Mouse (Mus musculus) natural killer cell, adult 2 months (primary cell): ENCODE results near the gene Fto.

Source experiments
- DNase-seq, 2 experiments: peaks; one replicate each; pipeline ENCODE4 v3.0.0; 2022; ENCODE audit warnings: low spot score in 2 of 2

The Fto gene

DNA sequence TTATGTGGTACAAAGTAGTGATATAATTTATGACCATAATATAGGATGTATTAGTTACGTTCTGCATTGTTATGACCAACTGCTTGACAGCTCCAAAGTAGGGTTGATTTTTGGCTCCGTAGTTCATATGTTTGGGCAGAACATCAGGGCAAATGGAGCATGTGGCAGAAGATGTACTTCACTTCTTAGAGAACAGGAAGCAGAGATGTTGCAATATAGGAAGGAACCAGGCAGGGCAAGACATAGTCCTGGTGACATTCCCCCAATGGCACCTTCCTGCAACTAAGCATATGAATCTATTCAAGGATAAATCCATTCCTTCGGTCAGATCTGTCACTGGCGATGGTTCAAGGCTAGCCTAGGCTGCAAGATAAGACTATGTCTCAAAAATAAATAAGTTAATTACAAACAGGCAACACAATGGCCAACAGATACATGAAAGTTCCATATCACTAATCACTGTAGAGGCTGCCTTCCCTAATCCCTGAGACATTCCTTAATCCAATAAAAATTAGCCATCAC, 44.2 kb downstream of the Fto start:
- no peak for DNase-seq

GRCm38 (mm10) chr8:91358016-91358415, 44.7 kb downstream of the Fto start:
- no peak for DNase-seq

GRCm38 (mm10) chr8:91359511-91359910, 46.2 kb downstream of the Fto start:
- no peak for DNase-seq

- DNase-seq: no peak
Measured at GRCm38 (mm10) chr8:91360644-91361357, 47.5 kb downstream of the Fto start.

DNA sequence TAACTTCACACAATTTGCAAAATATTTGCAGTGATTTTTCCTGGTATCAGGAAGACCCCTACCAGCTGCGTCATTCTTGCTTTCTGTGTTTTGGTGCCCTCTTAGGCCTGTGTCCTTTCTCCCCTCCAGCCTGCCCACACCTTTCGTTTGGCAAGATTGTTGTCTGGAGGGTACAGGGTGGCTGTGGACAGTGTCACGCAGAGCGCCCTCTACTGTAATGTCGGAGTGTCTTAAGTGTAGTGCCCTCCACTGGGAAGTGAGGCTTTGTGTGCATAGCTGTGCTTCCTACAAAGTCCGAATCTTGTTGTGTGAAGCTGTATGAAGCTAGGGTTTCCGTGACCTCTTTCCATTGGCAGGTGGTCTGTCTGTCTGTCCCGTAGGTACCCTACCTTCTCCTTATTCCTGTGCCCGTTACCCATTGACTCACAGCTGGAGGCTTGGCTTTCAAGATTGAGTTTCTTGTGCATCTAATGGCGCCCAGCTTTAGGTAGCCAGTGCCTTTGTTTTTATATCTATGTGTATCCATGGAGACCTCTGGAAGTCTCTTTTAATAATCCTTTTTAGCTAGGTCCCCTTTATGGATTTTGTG, 50.0 kb downstream of the Fto start:
- no peak for DNase-seq

- DNase-seq: no peak
Measured at GRCm38 (mm10) chr8:91364216-91364615, 50.9 kb downstream of the Fto start.

DNA sequence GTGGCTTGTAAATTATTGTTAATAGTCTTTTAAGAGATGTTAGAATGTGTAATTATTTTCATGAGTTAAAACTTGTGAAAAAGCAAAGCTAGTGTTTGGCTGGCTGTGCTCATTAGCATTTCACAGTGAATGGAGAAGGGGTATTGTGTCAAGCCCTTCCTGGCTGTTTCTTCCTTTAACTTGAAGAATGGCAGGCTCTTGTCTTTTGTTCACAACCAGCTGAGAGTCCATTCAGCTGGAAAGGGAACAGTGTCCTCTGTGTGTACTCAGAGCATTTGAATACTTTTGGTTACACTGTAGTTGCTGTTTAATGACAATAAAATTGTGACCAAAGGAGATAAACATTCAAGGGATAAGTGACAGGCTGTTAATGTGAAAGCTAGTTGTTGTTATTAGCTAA, 52.5 kb downstream of the Fto start:
- no peak for DNase-seq

- DNase-seq: no peak
Measured at GRCm38 (mm10) chr8:91370899-91371298, 57.6 kb downstream of the Fto start.

DNA sequence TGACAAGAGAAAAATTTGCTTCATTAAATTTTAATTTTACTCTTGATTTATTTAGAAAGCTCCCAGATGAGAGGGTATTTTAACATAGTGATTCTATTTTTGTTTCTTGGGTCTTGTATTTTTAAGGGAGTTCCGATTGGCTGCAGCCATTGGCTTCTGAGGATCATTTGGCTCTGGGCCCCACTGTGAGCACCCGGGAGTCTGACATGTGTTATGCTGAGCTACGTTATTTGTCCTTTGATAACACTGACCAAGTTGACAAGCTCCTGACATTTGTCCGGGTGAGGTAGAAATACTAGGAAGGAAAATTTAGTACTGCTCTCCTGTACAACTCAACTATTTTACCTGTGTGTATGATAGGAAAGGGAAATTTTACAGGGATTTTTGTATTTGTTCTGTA, 58.7 kb downstream of the Fto start:
- no peak for DNase-seq

DNA sequence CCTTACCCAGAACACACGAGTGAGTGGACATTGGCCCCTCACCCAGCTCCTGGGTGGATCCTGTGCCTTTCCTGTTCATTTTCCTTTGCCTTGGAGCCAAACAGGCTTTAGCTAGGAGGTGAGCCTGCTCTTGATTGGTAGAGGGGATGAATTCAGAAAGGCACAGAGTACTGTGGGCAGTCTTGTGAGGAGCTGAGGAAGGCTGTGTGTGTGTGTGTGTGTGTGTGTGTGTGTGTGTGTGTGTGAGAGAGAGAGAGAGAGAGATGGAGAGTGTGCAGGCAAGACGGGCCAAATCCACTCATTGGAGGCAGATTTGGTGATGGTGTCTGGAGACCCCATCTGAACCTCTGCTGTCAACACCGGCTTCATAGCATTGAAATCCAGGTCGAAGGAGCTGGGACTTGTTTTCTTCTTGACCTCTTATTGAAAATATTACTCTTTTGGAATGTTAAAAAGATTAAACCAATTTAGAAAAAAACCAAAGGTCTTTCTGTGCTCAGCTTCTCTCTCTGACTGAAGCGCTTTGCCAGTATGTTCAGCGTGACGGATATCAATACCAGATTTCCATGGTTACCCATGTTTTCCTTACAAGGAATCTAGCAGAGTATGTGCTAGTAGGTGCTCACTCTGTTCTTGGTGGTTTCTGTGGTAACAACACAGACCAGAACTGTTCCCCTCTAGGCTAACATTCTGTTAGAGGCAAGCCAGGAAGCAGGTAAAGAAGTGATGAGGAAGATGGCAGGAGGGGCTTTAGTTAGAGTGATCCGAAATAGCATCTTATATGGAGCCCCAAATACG, 59.7 kb downstream of the Fto start:
- DNase-seq: no peak

GRCm38 (mm10) chr8:91375054-91375938, 62.0 kb downstream of the Fto start:
- no peak for DNase-seq

- DNase-seq: no peak
Measured at GRCm38 (mm10) chr8:91376785-91377184, 63.5 kb downstream of the Fto start.

GRCm38 (mm10) chr8:91377275-91377674, 64.0 kb downstream of the Fto start:
- no peak for DNase-seq

DNA sequence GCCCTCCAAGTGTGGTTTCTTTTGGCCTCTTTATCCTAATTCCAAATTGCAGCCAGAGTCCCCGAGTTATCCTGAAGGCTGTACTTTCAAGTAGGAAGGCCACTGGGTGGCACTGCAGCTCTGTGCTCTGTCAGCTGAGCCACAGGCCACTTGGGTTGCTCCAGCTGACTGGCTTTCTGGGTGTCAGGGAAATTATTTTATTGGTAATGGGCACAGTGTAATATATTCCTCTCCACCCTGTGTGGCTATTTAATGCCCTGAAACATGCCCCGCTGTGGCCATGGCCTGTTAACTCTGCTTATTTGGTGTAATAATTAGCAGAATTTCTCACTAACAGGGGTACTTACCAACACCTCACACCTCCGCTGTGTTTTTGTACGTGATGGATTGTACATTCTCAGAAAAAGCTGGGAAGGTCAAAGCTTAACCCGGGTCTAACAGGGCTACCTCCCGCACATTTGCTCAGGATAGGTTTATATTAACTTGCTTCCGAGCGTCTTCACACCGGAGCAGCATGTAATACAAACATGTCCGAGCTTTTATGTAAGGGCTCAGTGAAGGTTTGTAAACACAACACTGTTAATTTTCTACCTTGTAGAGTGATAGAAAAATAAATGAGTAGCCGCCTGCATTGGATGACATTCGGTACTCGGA, 65.6 kb downstream of the Fto start:
- peak in 1 of 2 experiments; percentile 6 for DNase-seq

DNA sequence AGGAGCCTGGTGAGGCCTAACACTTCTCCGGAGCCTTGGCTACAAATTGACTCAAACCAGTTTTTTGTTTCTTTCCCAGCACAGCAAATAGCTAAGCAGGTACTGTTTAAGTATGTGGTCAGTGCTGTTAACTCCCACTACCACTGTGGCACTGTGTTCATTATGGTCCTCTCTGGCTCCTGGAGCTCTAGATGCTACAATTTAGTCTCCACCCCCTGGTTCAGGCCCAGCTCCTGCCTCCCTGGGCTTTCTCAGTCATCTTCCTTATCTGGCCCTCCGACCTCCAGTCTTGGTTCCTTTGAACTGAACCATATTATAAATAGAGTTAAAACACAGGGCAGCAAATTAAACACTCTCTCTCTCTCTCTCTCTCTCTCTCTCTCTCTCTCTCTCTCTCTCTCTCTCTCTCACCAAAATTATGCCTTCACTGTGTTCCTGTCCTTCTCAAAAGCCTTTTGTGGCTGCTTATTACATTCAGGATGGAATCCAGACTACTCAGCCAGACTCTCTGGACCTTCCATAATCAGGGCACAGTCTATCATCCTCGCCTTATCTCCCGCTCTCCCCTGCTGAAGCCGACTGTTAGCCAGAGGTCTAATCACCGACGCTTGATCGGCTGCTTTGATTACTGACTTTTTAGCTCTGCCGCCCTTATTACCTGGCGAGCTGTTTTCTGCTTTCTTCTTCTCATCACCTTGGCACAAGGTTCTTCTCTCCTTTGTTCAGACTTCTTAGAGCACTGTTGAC, 67.6 kb downstream of the Fto start:
- DNase-seq: no peak

DNA sequence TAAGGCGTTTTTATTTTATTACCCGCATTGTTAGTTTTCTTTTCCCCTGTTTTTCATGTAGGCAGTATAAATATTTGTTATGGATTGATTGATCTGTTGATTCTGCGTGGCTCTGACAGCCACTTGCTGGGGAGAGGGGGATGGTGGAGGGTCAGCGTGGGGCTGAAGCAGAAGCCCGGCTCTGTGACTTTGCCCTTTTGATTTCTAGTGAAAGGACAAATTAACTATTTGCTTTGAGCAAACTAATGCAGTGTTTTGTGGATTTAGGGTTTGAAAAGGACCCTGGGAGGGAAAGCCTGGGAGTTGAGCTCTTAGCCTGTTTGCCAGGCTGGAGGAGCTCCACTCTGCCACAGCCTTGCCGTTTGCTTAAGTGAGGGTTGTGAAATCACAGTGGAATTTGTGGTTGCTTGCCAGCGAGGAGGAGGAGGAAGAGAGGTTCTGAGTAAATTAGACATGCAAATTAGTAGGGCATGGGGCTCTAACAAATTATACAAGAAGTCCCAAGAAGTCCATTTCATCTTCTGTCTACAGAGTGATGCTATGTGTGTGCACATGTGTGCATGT, 68.3 kb downstream of the Fto start:
- DNase-seq: no peak

GRCm38 (mm10) chr8:91383210-91383609, 69.9 kb downstream of the Fto start:
- no peak for DNase-seq

- DNase-seq: no peak
Measured at GRCm38 (mm10) chr8:91383811-91384210, 70.5 kb downstream of the Fto start.

GRCm38 (mm10) chr8:91384389-91384788, 71.1 kb downstream of the Fto start:
- DNase-seq: no peak

DNA sequence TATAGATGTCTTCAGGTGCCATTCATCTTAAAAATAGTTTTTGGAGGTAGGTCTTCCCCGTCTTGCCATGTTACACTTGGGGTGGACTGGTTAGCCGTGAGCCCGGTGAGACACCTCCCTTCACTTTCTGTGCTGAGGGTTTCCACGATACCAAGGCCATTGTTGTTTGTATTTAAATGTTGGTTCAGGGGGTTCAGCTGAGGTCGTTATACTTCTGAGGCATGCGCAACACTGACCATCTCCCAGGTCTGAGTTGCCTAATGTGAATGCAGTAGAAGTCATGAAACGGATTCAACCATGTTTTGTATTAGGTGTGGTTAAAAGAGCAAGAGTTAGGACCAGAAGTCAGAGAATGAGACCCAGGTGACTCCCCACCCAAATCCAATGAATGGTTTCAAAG, 72.5 kb downstream of the Fto start:
- no peak for DNase-seq
